Mouse (Mus musculus) megakaryocyte, embryonic 14.5 days (primary cell): Measurements from ENCODE around the gene Ddah2.

ENCODE experiments used
- FLI1 ChIP-seq: IDR thresholded peaks from 2 replicates; pipeline ENCODE4 v1.6.1; 2012; ENCODE audit warnings: low read length, inconsistent platforms, mixed read lengths
- GATA1 ChIP-seq: IDR thresholded peaks from 3 replicates; pipeline ENCODE4 v1.6.1; 2012; ENCODE audit warnings: mixed read lengths, low read length, inconsistent platforms, borderline replicate concordance

- TF ChIP-seq GATA1 (no peak), FLI1 (no peak)
Measured at GRCm38 (mm10) chr17:35016791-35017705, 41.8 kb upstream of the Ddah2 start.
